Mouse (Mus musculus) brown adipose tissue, adult 24 weeks (tissue): ENCODE results near the gene Gvin1. TPM values are rescaled to one million over a fixed set of nuclear protein-coding genes. Genes with fewer than 3 reads are reported as not detected.
"Not testable (repeated sequence)": the region's sequence is repeated elsewhere in the genome, so short reads cannot be mapped to it uniquely, and the experiment has no call there.

Experiments used
- H3K27ac ChIP-seq: fragments of 200-500 bp; replicated peaks from 2 replicates; pipeline ENCODE4 v1.5.1; 2012; ENCODE audit warnings: low read depth, mild to moderate bottlenecking, low read length
- H3K4me1 ChIP-seq: fragments of 200-500 bp; 2 replicates; pipeline ENCODE4 v1.6.1; 2012; ENCODE audit warnings: low read length, mixed read lengths; ENCODE audit not compliant: control insufficient read depth, insufficient read depth, insufficient read length
- H3K4me3 ChIP-seq: fragments of 200-500 bp; 2 replicates; pipeline ENCODE4 v1.5.1; 2012; ENCODE audit warnings: low read depth, mild to moderate bottlenecking, low read length, moderate library complexity; ENCODE audit not compliant: insufficient read depth
- polyA plus RNA-seq: library from polyadenylated mRNA; stranded (reverse); fragments of >200 nt; gene quantifications from 2 replicates; pipeline ENCODE4 v1.2.4, GENCODE M21; 2012; ENCODE audit not compliant: missing spikeins, insufficient read depth, insufficient read length

Gene Gvin1
- 6.0 and 6.7 TPM in 2 replicates for polyA plus RNA-seq

- H3K27ac ChIP-seq, H3K4me1 ChIP-seq, H3K4me3 ChIP-seq: not testable (repeated sequence)
Observed at GRCm38 (mm10) chr7:106215177-106215576, at the start of gene Gvin1. Gvin1 (minus strand) TSS chr7:106215326.

- Histone ChIP-seq H3K27ac (no peak overlapping the region), H3K4me3 (no peak overlapping the region), H3K4me1 (no peaks in the 10 kb centered on the region)
Observed at GRCm38 (mm10) chr7:106251844-106252517, 36.9 kb upstream of the Gvin1 start.

- no peak overlapping the region for H3K4me3 ChIP-seq
- H3K27ac ChIP-seq = no peak overlapping the region
- H3K4me1 ChIP-seq = no peaks in the 10 kb centered on the region; the same call in 1 of the 2 replicates
Observed at GRCm38 (mm10) chr7:106248922-106249321, 33.8 kb upstream of the Gvin1 start.

DNA sequence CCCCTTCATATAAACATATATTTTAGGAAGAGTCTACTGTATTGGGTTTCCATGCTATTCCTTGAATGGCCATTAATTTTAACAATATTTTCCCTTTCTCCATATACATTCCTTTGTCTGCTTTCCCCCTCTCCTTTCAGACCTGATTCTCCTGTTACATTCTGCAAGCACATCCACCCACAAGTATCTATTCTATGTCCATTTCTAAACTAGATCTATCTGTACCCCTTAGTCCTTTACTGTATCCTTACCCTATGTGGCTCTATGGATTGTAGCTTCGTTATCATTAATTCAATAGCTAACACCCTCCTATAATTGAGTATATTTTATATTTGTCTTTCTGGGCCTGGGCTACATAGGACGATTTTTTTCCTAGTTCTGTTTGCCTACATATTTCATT is 33.1 kb upstream of the Gvin1 start:
- H3K27ac ChIP-seq = no peak overlapping the region
- H3K4me3 ChIP-seq = no peak overlapping the region
- no peaks in the 10 kb centered on the region; the same call in 1 of the 2 replicates for H3K4me1 ChIP-seq

- Histone ChIP-seq H3K27ac (no peak overlapping the region), H3K4me3 (no peak overlapping the region), H3K4me1 (no peaks in the 10 kb centered on the region; the same call in 1 of the 2 replicates)
Observed at GRCm38 (mm10) chr7:106245601-106246000, 30.5 kb upstream of the Gvin1 start.

GRCm38 (mm10) chr7:106240484-106241275 is 25.6 kb upstream of the Gvin1 start:
- H3K4me1 ChIP-seq = peaks cover 16% of the 10 kb centered on the region; the same call in 1 of the 2 replicates
- not testable (repeated sequence) for H3K4me3 ChIP-seq, H3K27ac ChIP-seq

DNA sequence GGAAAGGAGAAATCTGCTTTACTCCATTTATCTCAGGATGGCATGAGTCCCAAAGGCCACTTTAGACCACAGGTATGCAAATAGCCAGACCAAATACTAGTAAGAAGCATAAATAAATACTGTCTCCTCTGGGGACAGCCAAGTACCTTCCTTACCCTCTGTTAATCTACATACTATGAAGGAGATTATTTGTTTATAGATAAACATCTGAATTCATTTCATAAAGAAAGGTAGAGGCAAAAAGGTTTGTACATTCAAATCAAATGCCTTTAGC is 22.0 kb upstream of the Gvin1 start:
- Histone ChIP-seq H3K27ac (peak overlapping the region; percentile 95), H3K4me1 (peaks cover 18% of the 10 kb centered on the region; the same call in 1 of the 2 replicates), H3K4me3 (no peak overlapping the region)

GRCm38 (mm10) chr7:106236327-106237191 is 21.4 kb upstream of the Gvin1 start:
- Histone ChIP-seq H3K4me3 (no peak overlapping the region), H3K27ac (peak overlapping the region; percentile 100), H3K4me1 (peaks cover 18% of the 10 kb centered on the region; the same call in 1 of the 2 replicates)

DNA sequence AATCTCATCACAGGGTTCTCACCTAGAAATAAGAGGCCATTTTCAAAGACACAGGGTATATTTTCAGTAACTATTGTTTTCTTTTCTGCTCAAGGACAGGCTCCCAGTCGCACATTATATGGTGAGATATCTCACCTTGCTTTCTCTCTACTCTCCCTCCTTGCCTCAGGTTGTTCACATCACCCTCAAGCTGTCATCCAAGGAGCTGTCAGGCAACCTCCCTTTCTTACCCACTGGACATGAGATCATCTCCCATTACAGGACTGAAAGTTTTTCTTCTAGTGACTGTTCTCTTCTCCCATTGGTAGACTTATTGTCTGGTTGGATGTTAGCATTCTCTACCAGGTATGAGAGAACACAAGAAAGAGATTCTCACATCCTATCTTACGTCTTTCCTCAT is 20.5 kb upstream of the Gvin1 start:
- no peak overlapping the region for H3K4me3 ChIP-seq
- H3K27ac ChIP-seq = peak overlapping the region; percentile 100
- H3K4me1 ChIP-seq = peaks cover 18% of the 10 kb centered on the region; the same call in 1 of the 2 replicates

DNA sequence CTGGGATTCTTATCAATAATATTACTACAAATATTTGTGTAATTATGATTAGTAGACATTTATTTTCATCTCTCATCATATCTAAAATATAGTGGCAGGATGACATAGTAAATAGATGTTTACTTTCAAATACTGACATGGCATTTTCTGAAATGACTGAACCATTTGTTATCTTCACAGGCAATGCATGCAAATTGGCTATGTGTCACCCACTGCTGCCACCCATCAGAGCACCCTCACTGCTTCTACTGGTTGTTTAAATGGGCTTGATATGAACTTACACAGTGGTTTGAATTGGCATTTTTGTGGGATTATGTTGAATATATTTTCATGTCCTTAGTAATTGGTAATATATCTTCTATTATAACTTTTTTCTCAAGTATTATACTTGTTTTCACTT is 784 bp upstream of the Gvin1 start:
- not testable (repeated sequence) for H3K27ac ChIP-seq, H3K4me1 ChIP-seq, H3K4me3 ChIP-seq

DNA sequence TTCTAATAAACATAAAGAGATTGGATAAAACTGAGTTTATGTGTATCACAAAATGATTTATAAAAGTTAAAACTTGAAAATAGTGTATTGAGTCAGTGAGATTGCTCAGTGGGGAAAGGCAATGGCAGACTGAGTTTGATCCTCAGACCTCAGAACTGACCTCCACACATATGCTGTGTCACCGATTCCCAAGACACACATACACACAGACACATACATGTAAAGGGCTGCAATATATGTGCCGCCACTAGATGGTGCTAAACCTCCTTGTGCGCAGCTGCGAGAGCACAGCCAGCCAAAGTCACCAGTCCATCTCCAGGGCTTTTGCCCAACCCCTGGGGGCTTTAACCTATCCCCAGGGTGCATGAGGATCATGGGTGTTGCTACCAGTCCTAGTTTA is 1.4 kb downstream of the Gvin1 start:
- not testable (repeated sequence) for H3K27ac ChIP-seq, H3K4me3 ChIP-seq, H3K4me1 ChIP-seq

DNA sequence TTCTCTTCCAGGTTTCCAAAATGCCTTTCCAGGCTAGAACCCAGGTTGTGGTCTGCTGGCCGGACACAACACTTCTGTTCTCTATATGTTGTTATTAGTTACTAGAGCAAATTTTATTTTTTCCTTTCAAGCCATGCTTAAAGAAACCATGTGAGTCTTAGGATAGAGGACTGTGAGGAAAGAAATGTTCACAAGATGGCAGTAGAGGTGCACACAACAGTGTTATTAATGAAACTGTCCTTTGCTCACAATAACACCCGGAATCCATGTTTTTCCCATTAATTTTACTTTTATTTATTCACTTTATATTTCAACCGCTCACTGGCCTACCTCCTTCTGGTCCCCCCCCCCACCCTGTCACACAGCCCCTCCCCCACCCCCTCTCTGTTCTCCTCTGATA is 8.5 kb downstream of the Gvin1 start:
- not testable (repeated sequence) for H3K27ac ChIP-seq, H3K4me3 ChIP-seq, H3K4me1 ChIP-seq

- H3K4me1 ChIP-seq, H3K27ac ChIP-seq, H3K4me3 ChIP-seq: not testable (repeated sequence)
Observed at GRCm38 (mm10) chr7:106177065-106177464, 38.1 kb downstream of the Gvin1 start.

- H3K4me1 ChIP-seq, H3K4me3 ChIP-seq, H3K27ac ChIP-seq: not testable (repeated sequence)
Observed at GRCm38 (mm10) chr7:106145013-106145754, 69.9 kb downstream of the Gvin1 start.
